Mouse (Mus musculus) liver, adult 2 months (tissue): Measurements from ENCODE around the gene Cd300lb. TPM values are rescaled to one million over a fixed set of nuclear protein-coding genes. Genes with fewer than 3 reads are reported as not detected.

ENCODE experiments used
- DNase-seq: peaks from one replicate; pipeline ENCODE4 v3.0.0-alpha.2; 2011; ENCODE audit warnings: low read depth, low spot score; ENCODE audit errors: extremely low read depth
- H3K27ac ChIP-seq: fragments of 200-500 bp; replicated peaks from 2 replicates; pipeline ENCODE4 v1.5.1; 2012; ENCODE audit warnings: low read depth, mild to moderate bottlenecking, control low read depth, inconsistent platforms, low read length; ENCODE audit not compliant: insufficient read depth
- H3K27me3 ChIP-seq: fragments of 200-500 bp; 2 replicates; pipeline ENCODE4 v1.6.1; 2012; ENCODE audit warnings: mild to moderate bottlenecking, moderate library complexity, low read length, inconsistent platforms; ENCODE audit not compliant: control insufficient read depth, insufficient read depth
- H3K36me3 ChIP-seq: fragments of 200-500 bp; 2 replicates; pipeline ENCODE4 v1.6.1; 2012; ENCODE audit warnings: low read length, inconsistent platforms; ENCODE audit not compliant: control insufficient read depth, insufficient read depth
- H3K4me1 ChIP-seq: fragments of 200-500 bp; 2 replicates; pipeline ENCODE4 v1.6.1; 2011; ENCODE audit warnings: low read length; ENCODE audit not compliant: control insufficient read depth, insufficient read depth
- H3K4me3 ChIP-seq: fragments of 200-500 bp; 2 replicates; pipeline ENCODE4 v1.5.1; 2011; ENCODE audit warnings: low read depth, mild to moderate bottlenecking, control low read depth, low read length, moderate library complexity; ENCODE audit not compliant: insufficient read depth
- H3K79me2 ChIP-seq: fragments of 200-500 bp; 2 replicates; pipeline ENCODE4 v1.6.1; 2012; ENCODE audit warnings: inconsistent platforms, mild to moderate bottlenecking, low read length, moderate library complexity; ENCODE audit not compliant: control insufficient read depth, insufficient read depth
- H3K9ac ChIP-seq: fragments of 200-500 bp; 2 replicates; pipeline ENCODE4 v1.6.1; 2012; ENCODE audit warnings: low read depth, mild to moderate bottlenecking, control low read depth, inconsistent platforms, low read length
- CTCF ChIP-seq: fragments of 200-500 bp; IDR thresholded peaks from 2 replicates; pipeline ENCODE4 v1.5.1; 2011; ENCODE audit warnings: low read depth, low read length, control low read depth
- POLR2A ChIP-seq: fragments of 200-500 bp; IDR thresholded peaks from 2 replicates; pipeline ENCODE4 v1.6.1; 2011; ENCODE audit warnings: low read length, control low read depth; ENCODE audit not compliant: insufficient read depth; ENCODE audit errors: extremely low read depth
- WGBS: fragments of 180-500 bp; shearing (Covaris S2); methylation state at CpG from one replicate; pipeline ENCODE4 v1.1.7; 2018; 5-methylcytosine and 5-hydroxymethylcytosine counted together
- polyA plus RNA-seq: library from polyadenylated mRNA; depleted of rRNA; stranded (reverse); fragments of >200 nt; gene quantifications from 2 replicates; pipeline ENCODE4 v1.2.3, GENCODE M21; 2012
- total RNA-seq: library from RNA; depleted of rRNA; stranded (reverse); fragments of >200 nt; gene quantifications from 2 replicates; pipeline ENCODE4 v1.2.3, GENCODE M21; 2014

The Cd300lb gene
- total and polyA plus RNA-seq, 2 experiments, result 0.46 to 1.0 TPM

- Histone ChIP-seq H3K79me2 (no peaks in the 10 kb centered on the region), H3K9ac (no peak overlapping the region), H3K4me1 (no peaks in the 10 kb centered on the region), H3K4me3 (no peak overlapping the region), H3K27ac (no peak overlapping the region), H3K27me3 (no peaks in the 10 kb centered on the region), H3K36me3 (no peaks in the 10 kb centered on the region)
- TF ChIP-seq POLR2A (no peak), CTCF (no peak)
- WGBS, result 72% methylated on average over 4 of the region's 4 CpGs
- DNase-seq, result no peak
These were observed 50.9 kb downstream of the Cd300lb start for GRCm38 (mm10) chr11:114883251-114883789.

- WGBS, result 0% methylated on average over 1 of the region's 1 CpGs
- H3K27me3 ChIP-seq, result no peaks in the 10 kb centered on the region
- TF ChIP-seq CTCF (peak; percentile 60), POLR2A (no peak)
- DNase-seq, result no peak
- no peak overlapping the region for H3K27ac ChIP-seq
- no peaks in the 10 kb centered on the region for H3K4me1 ChIP-seq
- no peaks in the 10 kb centered on the region for H3K36me3 ChIP-seq
- H3K4me3 ChIP-seq, result no peak overlapping the region
- H3K79me2 ChIP-seq, result no peaks in the 10 kb centered on the region
- no peak overlapping the region for H3K9ac ChIP-seq
These were observed 53.6 kb downstream of the Cd300lb start for GRCm38 (mm10) chr11:114880589-114880988.

- H3K4me3 ChIP-seq, result no peak overlapping the region
- H3K27ac ChIP-seq, result 0 out of 2 replicates have a peak overlapping the region, but pooled peaks have one; percentile 9
- DNase-seq, result no peak
- H3K79me2 ChIP-seq, result no peaks in the 10 kb centered on the region
- H3K36me3 ChIP-seq, result no peaks in the 10 kb centered on the region
- H3K4me1 ChIP-seq, result peaks cover 1% of the 10 kb centered on the region; the same call in 1 of the 2 replicates
- H3K27me3 ChIP-seq, result no peaks in the 10 kb centered on the region
- no peak for TF ChIP-seq POLR2A
- TF ChIP-seq CTCF, result no peak
- H3K9ac ChIP-seq, result no peak overlapping the region
These were observed 54.0 kb downstream of the Cd300lb start for GRCm38 (mm10) chr11:114880185-114880584.

- Histone ChIP-seq H3K4me1 (peaks cover 6% of the 10 kb centered on the region; the same call in 1 of the 2 replicates), H3K36me3 (no peaks in the 10 kb centered on the region), H3K9ac (no peak overlapping the region), H3K4me3 (no peak overlapping the region), H3K79me2 (no peaks in the 10 kb centered on the region), H3K27ac (no peak overlapping the region), H3K27me3 (no peaks in the 10 kb centered on the region)
- no peak for TF ChIP-seq CTCF
- TF ChIP-seq POLR2A, result no peak
- 81% methylated on average over 2 of the region's 2 CpGs for WGBS
- DNase-seq, result peak; percentile 33
These were observed 54.5 kb downstream of the Cd300lb start for GRCm38 (mm10) chr11:114879666-114880065.

- H3K79me2 ChIP-seq, result no peaks in the 10 kb centered on the region
- peak; percentile 65 for DNase-seq
- peaks cover 6% of the 10 kb centered on the region; the same call in 1 of the 2 replicates for H3K4me1 ChIP-seq
- no peak overlapping the region for H3K4me3 ChIP-seq
- H3K27me3 ChIP-seq, result no peaks in the 10 kb centered on the region
- no peak overlapping the region for H3K9ac ChIP-seq
- peak; percentile 78 for TF ChIP-seq CTCF
- no peak for TF ChIP-seq POLR2A
- H3K36me3 ChIP-seq, result no peaks in the 10 kb centered on the region
- WGBS, result 11% methylated on average over 3 of the region's 3 CpGs
- no peak overlapping the region for H3K27ac ChIP-seq
These were observed 57.0 kb downstream of the Cd300lb start for GRCm38 (mm10) chr11:114877145-114877544.

GRCm38 (mm10) chr11:114876621-114877020, 57.6 kb downstream of the Cd300lb start:
- no peaks in the 10 kb centered on the region for H3K79me2 ChIP-seq
- H3K9ac ChIP-seq, result no peak overlapping the region
- no peak overlapping the region for H3K4me3 ChIP-seq
- 48% methylated on average over 2 of the region's 2 CpGs for WGBS
- no peaks in the 10 kb centered on the region for H3K36me3 ChIP-seq
- DNase-seq, result no peak
- TF ChIP-seq POLR2A, result no peak
- no peaks in the 10 kb centered on the region for H3K27me3 ChIP-seq
- peaks cover 6% of the 10 kb centered on the region; the same call in 1 of the 2 replicates for H3K4me1 ChIP-seq
- H3K27ac ChIP-seq, result no peak overlapping the region
